Mouse (Mus musculus): ENCODE data around the gene Agl.

Agl gene

DNA sequence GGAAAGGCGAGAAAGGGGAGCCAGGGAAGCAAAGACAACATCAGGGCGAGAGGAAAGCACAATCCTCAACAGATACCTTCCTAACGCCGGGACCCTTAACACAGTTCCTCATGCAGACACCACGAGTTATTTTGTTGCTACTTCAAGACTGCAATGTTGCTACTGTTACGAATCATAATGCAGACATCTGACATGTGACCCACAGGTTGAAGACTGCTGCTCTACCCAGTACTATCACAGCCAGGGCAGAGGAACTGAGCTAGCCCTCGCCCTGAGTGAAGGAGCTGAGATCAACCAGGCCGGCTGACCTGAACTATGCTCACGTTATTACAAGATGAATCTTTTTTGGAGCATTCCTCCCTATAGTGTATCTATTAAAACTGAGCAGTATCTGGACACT is 67.0 kb downstream of the Agl start:
- DNase-seq: no peak

DNA sequence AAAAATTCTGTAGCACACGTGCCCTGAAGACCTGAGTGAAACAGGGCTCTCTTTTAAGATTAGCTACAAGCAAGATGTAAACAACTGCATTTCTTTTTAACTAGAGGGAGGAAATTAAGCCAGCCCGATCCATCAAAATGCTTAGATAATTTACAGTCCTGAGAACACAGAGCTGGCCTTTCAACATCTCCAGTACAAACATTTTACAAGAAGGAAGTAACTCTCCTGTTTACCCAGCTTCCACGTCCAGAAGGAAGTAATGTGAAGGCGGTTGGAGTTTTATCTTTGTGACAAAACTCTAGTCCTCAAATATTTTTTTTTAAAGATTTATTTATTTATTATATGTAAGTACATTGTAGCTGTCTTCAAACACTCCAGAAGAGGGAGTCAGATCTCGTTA is 67.9 kb downstream of the Agl start:
- no peak for DNase-seq

DNA sequence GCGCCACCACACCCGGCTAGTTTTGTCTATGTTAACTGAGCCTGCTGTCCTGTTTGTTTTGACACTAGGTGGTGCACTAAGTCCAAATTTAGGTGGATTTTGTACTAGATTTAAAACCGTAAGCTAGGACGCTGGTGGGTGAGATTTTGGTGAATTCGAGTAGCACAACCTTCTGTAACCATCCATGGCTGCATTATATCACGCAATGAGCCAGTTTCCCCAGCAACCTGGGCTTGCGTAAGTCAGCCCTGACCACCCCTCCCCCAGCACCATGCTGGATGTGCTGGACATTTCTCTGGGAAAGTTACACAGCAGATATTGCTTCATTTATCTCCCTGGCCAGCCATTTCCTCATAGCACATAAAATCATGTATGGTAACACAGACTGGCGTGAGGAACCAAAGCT is 70.6 kb downstream of the Agl start:
- DNase-seq: no peak

DNA sequence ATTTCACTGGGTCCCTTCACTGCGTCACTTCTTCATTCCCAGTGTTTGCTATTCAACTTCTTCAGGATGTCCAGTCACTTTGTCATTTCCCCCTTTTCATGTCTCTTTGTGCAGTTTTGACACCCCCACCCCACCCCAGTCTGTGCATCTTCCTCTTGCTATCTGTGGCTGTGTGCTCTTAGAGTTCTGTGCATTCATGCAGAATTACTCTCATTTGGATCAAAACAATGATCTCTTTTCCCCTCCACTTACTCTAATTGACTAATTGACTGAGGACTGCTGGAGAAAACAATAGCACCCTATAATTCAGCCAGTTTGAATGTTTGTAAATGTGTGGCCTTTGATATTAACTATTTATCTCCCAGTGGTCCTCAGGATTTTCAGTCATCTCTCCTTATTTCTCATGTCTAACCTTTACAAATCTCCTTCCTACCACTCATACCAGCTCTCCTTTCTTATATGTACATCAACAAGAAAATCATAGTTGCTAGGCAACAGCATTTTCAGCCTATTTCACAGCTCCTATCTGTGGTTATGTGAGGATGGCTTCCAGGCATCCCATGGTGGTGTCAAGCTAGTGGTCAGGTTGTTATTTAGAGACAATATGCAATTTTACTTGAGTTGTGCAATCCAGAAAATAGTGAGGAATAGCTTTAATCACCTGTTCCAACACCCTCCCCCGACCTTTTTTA is 78.3 kb downstream of the Agl start:
- DNase-seq: no peak

DNA sequence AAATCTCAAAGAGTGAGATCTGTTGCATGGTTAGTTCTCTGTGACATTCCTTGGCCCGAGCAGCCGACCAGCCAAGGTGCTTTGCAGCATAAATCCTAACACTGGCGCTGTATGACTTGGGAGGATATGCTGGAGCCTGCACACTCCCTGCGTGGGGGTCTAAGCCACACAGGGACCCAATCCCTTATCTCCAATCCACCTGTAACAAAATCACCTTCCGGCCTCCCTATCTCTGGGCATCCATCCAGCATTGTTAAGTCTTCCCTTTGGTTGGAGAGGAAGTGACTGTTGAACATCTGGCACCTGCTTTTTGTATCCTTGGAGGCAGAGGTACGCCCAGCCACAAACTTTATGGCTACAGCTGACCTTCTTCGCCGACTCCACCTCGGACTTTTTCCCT is 81.2 kb downstream of the Agl start:
- DNase-seq: no peak

DNA sequence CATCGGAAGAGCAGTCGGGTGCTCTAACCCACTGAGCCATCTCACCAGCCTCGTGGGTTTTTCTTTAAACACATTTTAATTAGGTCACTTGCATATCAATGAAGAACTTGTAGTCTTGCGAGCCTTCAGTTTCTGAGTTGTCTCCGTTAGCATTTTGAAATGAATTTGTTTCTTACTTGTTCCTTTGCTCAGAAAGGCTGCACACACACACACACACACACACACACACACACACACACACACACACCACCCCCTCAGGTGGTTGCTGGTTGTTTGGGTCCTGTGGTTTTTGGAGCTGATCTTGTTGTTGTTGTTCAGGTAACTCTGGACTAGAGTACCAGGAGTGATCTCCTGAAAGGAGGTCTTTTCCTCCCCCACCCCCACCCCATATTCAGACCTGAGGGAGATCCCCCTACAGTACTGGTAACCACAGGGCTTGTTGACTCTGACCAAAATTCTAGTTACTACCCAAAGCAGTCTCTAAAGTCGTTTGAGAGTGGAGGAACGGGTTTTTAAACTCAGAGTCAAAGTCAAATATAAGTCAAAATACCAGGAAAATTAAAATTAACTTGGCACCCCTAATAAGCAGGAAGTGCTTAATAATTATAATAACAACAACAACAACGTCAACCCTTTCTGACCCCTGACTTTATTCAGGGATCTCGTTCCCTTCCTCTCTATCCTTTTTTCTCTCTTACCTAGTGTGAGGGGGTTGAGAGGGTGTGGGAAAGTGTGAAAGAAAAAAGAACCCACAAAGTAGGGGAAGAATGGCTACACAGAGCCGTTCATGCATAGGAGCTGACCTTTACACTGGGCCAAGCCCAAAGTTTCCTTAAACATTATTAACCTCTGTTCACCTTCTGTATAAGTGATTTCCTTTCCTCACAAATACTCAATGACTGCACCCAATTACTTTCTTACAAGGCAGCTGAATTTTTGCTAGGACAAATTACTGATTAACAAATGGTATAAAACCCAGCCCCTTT is 84.2 kb downstream of the Agl start:
- no peak for DNase-seq

DNA sequence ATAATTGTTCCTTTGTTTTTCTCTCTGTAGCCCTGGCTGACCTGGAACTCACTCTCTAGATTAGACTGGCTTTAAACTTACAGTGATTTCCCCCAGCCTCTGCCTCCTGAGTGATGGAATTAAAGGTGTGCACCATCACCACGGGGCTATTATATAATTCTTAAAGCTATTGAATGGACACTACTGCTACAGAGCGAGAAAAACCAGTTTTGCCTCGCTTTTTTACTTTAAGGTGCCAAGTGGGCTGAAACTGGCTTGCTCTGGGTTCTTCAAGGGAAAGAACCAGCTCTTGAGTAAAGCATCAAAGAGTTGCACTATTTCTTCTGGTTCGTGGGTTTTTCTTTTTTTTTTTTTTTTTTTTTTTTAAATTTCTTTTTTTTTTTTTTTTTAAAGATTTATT is 85.0 kb downstream of the Agl start:
- no peak for DNase-seq

DNA sequence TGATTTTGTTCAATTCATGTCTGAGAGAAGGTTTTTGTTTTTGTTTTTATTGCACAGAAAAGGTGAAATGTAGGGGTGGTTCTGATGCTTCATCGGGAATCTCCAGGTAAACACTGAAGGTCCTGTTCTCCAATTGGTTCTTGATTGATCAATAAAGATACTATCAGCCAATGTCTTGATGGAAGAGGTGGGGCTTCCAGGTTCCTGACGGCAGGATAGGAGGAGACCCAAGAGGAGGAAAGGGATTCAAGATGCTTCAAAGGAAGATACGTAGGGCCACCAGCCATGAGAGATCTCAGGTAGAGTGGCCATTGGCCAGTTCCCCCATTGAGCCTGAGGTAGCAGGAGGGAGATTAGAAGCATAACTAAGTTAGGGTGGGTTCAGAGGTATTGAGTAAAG is 89.0 kb downstream of the Agl start:
- no peak for DNase-seq

DNA sequence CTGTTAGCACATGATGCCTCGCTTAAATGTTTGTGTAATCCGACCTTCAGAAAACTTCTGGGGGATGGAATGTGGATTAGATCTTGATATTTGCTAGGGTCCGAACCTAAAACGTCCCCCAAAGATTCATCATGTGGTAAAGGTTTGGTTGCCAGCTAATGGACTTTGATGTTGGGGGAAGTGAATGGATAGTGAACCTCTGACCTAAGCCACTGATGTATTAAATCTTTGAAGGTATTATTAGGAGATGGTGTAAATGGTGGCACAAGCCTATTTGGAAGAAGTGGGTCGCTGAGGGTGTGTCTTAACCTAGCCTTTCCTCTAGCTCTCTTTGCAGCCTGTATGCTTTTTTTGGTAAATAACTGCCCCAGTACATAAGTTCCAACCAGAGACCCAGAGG is 94.9 kb downstream of the Agl start:
- DNase-seq: no peak

DNA sequence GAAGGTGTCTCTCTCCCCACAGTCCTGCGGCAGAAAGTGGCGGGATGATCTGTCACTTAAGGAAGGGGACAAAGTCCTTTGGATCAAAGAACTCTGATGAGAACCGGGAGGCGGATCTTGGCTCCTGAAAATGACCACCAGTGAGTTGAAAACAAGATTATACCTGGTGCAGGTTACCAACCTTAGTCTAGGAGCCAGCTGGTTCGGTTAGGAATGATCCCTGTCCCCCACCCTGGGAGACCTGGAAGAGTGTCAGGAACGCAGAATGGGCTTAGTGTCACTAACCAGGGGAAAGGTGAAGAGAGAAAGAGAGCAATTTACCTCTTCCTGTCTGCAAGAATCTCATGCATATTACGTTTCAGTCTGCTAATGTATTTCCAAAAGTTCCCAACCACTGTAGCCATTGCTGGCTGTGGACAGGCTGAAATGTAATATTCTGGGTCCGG is 95.5 kb downstream of the Agl start, which contains the start of gene Slc35a3:
Gene Slc35a3 (minus strand): TSS at position 396 of the 446 bp plus-strand sequence.
- no peak for DNase-seq

DNA sequence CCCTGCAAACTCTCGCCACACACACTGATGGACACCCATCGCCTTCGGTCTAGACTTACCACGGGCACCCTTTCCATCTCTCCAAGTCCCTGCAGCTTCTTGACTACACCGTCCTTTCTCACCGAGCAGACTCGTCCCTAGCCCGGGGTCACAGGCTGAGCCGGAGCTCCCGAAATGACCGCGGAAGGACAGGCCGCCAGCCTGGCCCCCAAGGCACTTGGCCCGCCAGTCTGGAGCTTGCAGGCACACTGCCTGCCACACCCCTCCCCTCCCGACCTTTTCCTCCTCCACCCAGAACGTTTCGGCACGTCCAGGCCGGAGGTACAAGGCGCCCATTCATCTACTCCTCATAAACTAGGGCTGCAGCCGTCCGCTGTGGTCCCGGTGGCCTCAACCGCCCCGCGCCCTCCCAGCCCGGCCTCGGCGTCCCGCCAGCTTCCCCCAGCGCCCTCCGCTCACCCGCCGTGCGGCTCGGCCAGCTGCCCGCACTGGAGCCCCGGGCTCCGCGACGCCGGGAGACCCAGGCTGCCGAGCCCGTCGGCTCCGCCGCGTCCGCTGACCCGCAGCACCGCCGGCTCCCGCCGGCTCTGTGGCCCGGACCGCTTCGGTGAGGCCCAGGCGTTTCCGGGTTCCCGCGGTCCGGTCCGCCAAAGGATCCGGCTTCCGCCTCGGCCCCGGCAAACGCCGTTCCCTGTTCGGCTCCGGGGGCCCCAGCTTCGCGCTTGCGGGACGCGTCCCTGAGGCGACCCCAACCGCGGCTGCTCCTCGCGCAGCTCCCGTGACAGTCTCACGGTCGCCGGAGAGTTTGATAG is 96.1 kb downstream of the Agl start:
- peak; percentile 88 for DNase-seq

DNA sequence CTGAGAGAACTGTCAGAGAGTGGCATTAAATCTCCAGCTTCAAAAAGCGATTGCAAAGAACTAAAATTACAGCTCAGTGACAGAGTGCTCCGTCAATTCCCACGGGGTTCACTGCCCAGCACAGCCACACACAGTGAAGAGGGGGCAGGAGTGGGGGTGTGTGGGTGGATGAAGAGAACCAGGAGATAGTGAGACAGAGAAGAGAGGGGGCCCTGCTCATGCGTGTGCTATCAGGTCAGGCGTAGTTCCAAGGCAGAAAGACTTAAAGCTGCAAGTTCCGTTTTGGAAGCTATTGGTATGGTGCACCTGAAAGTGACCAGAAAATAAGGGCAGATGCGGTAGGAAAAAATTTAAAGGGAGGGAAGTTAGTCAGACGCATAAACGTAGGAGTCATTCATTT is 97.0 kb downstream of the Agl start:
- no peak for DNase-seq

DNA sequence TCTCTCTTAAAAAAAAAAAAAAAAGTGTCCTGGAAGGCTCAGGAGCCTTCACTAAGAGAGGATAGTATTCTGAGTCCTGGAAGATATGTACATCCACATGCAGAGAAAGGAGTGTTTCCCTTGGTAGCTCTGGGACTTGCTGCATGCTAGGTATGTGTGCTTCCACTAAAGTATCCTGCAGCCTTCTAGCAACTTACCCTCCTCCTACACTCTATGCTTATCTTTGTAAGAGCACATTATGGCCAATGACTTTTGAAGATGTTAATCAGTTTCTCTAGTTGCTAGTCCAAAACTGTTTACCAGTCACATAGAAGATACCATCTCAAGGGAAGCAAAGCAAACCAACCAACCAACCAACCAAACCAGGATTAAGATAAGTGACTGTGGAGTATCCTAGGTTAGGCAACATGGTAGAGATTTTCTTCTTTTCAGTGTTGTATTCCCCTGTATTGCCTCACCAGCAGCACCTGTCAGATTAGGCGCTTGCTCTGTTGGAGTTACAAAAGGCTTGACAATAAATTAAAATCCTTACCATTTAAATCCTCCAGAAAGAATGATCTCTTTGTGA is 102.2 kb downstream of the Agl start:
- DNase-seq: no peak

DNA sequence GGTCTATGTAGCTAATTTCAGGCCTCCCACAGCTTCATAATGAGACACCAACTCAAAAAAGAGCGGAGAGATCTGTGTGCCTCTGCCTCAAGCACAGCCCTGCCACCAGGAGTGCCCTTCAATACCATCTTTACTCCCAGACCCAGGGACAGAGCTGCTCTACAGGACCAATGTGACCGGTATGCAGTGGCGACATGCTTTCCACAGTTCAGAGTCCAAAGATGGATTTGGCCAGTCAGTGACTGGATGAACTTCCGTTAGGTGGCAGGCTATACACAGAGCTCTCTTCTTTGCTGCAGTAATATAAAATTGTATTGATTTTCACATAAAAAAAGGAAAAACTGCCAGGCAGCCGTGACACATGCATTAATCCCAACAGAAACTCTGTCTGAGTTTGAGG is 104.1 kb downstream of the Agl start:
- no peak for DNase-seq

DNA sequence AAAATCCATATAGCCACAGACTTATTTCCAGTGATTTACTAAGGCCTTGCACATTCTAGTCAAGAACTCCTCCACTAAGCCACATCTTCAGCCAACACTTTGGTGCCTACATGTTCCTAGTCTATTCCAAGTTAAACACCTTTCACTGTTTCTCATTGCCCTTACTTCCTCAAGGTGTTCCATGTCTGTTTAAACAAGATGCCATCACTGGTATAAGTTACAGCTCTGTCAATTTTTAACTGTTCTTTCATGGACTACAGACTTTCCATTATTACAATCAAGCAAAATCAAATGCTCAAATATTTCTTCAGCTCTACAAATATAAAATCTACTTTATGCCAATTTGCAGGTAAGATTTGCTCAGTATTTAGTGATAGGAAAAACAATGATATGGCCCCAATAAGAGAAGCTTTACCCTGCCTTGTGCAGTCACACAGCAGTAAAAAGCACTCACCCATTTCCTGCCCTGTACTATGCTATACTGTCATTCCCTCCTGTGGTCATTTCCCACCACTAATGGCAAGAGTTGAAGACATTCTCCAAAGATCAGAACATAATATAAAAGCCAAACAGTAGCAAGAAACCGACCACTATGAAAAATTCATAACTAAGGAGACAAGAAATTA is 105.2 kb downstream of the Agl start:
- DNase-seq: no peak

DNA sequence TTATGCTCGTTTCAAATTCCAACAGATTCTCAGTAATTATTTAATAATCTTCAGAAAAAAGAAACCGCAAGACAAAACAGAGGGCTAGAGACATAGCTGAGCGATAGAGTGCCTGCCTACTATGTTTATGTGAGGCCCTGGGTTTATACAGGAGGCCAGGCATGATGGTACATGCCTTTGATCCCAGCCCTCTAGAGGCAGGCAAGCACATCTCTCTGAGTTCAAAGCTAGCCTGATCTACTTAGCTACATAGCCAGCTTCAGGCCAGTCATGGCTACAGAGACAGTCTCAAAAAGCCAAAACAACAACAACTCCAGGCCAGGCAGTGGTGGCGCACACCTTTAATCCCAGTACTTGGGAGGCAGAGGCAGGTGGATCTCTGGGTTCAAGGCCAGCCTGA is 106.4 kb downstream of the Agl start:
- DNase-seq: no peak

DNA sequence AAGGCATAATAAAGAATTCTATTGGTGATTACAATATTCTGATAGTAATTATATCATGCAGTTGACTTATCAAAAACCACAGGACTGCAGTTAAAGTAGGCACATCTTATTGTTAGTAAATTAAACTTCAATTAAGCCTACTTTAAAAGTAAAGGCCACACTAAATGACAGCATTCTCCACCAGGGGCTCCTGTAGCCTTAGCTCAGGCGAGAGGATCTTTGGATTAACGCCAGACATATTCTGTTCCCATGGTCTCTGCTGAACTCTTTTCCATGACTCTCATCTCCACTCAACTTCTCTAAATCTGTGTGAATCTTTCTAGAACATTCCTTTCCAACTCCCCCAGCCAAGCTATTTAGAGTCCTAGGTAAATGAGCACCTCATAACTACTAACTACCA is 109.2 kb downstream of the Agl start:
- no peak for DNase-seq

DNA sequence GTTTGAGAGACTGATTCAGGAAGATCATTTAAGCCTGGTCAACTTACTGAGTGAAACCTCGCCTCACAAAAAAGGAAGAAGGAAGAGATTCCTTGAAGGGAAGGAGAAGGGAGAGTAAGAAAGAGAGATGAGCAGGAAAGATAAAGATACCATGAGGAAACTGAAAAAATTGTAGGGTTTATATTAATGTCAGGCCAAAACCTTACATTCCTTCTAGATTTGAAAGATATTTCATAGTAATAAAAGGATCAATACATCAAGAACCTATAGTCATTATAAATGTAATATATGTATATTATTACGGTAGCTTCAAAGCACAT is 112.3 kb downstream of the Agl start:
- DNase-seq: no peak

DNA sequence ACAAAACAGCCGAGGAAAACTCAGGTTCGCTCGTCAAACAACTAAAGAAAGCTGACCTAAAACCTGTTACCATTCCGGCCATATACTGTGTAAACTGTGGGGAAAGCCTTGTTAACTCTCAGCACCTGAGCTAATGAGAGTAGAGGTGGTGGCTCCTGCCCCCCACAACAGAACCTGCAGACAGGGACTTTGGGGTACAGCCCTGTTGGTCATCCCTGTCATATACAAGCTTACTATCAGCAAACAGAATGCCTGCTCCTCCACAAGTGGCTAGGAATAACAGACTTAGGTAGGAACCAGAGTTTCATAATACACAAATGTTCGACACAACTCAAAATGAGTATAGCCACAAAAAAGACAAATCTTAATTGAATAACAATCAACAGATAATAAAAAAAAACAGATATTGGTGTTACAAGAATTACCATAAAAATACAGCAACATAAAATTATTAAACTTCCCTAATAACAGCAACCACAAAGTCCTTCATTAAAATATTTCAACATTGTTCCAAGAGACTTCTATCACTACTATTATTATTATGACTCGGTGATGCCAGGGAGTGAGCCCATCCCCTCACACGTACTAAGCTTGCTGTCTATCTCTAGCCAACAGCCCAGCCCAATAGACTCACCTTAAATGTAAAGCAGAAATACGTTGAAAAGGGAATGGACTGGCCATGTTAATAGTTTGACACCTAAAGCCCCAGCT is 112.9 kb downstream of the Agl start:
- DNase-seq: no peak

DNA sequence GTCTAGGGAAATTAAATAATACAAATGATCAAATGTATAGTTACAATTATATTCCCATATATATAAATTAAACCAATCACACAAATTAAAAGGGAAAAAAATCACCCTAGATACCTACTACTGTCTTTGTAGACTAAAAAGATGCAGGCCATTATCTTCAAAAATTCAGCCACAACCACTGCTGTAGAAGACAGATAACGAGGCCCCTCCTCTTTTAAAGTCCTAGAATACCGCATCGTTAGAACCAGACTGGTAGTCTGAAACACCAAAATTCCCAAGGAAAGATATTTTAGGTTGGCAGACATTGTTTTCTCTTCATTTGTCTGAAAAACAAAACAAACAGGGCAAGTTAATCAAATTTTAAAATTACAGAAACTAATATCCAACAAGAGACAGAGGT is 113.7 kb downstream of the Agl start:
- no peak for DNase-seq

All from kidney, adult 18-20 months (tissue).